Mouse (Mus musculus): ENCODE data around the gene Gm14137. TPM values are rescaled to one million over a fixed set of nuclear protein-coding genes. Genes with fewer than 3 reads are reported as not detected.

Gm14137 gene
- not detected for total RNA-seq (2021)
- long read RNA-seq, experiment 1, partial matches to known transcripts: 0 of 2 reads
- long read RNA-seq, experiment 1, other reads (novel, unspliced or antisense): 0 of 2 reads
- long read RNA-seq, experiment 2, partial matches to known transcripts: 0 of 1 reads
- long read RNA-seq, experiment 2, other reads (novel, unspliced or antisense): 0 of 1 reads

DNA sequence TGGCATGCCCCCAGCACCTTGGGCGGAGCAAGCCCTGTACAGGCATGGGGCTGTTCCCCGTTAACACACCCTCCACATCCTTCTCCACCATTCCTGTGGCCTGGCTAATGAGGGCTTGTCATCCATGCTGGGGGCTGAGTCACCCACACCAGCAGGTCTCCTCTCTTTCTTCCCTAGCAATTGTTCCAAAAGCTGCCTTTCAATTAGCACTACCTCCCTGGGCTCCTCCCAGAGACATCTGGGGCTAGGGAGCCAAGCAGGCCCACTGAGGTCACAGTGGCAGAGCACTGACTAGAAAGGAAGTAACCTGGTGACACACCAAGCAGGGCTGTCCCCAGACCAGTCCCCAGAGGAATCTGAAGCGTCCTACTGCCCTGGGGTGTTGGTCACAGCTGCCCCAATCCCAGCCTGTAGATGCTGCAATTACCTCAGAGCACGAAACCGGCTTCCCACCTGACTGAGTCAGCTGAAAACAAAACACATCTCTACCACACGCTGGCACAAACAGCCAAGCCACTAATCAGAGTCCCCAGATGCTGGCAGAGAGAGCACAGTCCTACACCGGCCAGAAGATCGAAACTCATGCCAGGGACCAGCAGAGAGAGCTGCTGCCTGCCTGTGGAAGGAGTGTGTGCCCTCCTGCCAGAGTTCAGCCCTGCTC is at the start of gene Gm14137:
Gene Gm14137 (plus strand): TSS at position 519 of the 661 bp plus-strand sequence.
- Histone ChIP-seq H3K27ac (peak within 1 kb of the TSS; percentile 14; the same call in 1 of the 2 replicates), H3K4me3 (no peak within 1 kb of the TSS)
- no peak for DNase-seq (ENCODE audit: low spot score in 2 of 2)
- TF ChIP-seq CTCF (conservative IDR thresholded peaks at IDR 0.05): no peak

DNA sequence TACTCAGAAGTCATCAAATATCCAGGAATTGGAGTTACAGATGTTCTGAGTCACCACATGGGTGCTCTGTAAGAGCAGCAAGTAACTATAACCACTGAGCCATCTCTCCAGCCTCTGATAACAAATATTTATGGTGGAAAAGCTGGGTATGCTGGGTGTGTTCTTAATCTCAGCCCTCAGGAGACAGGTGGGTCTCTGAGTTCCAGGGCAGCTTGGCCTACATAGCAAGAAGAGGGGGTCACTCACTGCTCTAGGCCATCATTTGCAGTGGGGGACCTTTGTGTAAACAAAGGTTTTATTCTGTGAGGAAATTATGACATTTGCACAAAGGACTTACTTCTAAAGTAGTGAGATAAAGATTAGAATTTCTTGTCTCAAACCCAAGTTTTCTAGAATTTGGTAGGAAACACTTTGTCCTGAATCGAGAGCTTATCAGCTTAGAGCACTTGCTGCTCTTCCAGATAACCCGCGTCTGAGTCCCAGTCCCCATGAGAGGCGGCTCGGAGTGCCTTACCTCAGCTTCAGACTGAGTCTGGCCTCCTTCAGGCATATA is 37.9 kb upstream of the Gm14137 start:
- TF ChIP-seq CTCF (conservative IDR thresholded peaks at IDR 0.05): no peak
- no peak for DNase-seq (ENCODE audit: low spot score in 2 of 2)
- no peak overlapping the region for H3K27ac ChIP-seq

DNA sequence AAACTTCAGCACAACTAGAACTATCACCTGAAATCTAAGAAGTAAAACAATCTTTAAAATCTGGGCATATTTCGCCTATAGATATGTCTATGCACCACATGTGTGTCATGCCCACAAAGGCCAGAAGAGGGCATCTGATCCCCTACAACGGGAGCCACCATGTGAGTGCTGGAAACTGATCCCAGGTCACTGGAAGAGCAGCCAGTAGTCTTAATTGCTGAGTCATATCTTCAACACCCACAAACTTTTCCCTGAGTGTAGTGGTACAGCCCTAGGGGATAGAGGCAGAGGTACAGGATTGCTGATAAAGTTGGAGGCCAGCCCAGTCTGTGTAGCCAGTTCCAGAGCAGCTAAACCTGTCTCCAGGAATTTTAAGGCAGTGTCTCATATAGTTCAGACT is 29.1 kb upstream of the Gm14137 start:
- TF ChIP-seq CTCF (conservative IDR thresholded peaks at IDR 0.05): peak; percentile 49
- no peak for DNase-seq (ENCODE audit: low spot score in 2 of 2)
- Histone ChIP-seq H3K27ac (no peak overlapping the region), H3K4me3 (no peak overlapping the region)

More for the DNA sequence above, 37.9 kb upstream of the Gm14137 start:
- H3K4me3 ChIP-seq: no peak overlapping the region

DNA sequence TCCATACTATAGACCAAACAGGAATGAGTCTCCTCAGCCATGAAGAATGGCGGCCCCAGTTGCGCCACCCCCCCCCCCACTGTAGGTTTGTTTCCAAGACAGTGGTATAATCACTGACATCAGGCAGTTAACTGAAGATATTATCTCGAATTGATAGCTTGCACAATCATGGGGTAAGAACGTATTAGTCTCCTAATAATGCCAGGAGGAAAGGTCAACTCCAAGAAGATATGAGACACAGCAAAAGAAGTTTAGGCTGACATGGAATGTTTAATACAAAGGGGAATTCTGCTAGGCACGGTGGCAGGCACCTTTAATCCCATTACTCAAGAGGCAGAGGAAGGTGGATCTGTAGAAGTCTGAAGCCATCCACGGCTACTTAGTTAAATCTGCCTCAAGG is 27.9 kb upstream of the Gm14137 start:
- DNase-seq (ENCODE audit: low spot score in 2 of 2): no peak
- no peak overlapping the region for H3K4me3 ChIP-seq
- no peak for TF ChIP-seq CTCF (conservative IDR thresholded peaks at IDR 0.05)
- H3K27ac ChIP-seq: no peak overlapping the region

DNA sequence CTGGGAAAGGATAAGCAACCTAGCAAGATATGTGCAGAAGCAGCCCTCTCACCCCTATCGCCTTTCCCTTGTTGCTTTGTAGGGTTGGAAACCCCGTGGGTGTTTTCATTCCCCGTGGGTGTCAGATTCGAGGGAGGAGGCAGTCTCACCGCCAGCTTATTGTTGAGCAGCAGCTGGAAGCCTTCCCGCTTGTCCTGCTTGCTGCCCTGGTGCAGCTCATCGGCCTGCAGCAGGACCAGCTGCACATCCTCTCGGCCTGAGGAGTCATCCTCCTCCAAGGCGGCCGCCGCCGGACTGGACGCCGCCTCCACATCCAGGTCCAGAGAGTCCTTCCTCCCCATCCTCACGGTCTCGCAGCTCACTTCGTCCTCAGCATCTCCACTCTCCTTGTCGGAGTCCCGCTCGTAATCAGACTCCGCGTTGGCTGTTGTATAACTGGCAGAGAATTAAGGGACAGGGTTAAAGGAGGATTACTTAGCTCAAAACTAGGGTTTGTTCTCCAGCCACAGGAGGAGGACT is 27.1 kb upstream of the Gm14137 start:
- no peak for DNase-seq (ENCODE audit: low spot score in 2 of 2)
- Histone ChIP-seq H3K27ac (no peak overlapping the region), H3K4me3 (no peak overlapping the region)
- no peak for TF ChIP-seq CTCF (conservative IDR thresholded peaks at IDR 0.05)

DNA sequence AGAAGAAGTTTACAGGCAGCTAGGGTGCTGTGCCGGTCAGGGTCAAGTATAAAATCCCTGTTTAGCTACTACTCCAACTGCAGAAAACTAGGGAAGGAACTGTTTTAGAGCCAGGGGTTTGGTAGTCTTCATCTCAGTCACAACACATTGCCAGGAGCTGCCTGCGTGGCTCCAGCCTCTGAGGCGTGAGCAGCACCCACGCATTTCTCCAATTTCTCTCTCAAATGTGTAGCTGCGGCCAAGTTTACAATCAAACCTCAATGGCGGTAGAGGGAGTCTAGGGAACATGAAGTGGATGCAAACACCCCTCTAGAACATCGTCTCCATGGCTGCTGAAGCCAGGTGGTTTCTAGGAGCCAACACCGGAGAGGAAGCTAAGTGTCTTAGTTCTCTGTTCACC is 26.5 kb upstream of the Gm14137 start:
- no peak overlapping the region for H3K4me3 ChIP-seq
- TF ChIP-seq CTCF (conservative IDR thresholded peaks at IDR 0.05): no peak
- DNase-seq (ENCODE audit: low spot score in 2 of 2): no peak
- H3K27ac ChIP-seq: no peak overlapping the region

DNA sequence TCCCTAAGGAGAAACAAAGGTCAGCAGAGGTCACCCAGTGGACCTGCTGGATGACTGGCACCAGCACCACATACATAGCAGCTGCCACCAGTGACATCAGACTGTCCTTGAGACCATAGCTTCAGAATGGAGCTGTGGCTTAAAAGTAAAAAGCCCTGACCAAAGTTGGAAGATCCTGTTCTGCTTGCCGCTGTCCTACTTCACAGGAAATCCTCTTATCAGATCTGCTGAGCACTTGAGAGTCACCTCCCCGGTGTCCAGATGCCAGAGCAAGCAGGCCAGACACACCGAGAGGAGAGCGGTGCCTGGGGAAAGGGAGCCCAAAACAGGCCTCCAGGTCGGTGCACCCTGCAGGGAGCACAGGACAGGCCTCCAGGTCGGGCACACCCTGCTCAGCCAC is 22.1 kb upstream of the Gm14137 start:
- DNase-seq (ENCODE audit: low spot score in 2 of 2): no peak
- H3K4me3 ChIP-seq: no peak overlapping the region
- no peak overlapping the region for H3K27ac ChIP-seq
- no peak for TF ChIP-seq CTCF (conservative IDR thresholded peaks at IDR 0.05)

DNA sequence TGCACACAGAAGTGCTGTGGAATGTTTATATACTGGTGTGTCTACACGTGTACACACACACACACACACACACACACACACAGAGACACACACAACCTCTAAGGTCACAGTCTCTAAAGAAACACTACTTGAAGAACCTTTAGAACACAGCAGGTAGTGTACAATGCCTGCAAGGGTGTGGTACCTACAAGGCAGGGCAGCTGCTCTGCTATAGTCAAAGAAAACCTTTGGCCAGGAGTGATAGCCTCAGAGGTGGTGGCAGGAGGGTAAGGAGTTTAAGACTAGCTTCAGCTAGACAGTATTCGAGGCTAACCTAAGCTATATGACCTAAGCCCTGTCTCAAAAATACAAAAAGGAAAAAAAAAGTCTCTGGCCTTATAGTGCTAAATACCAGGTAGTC is 19.6 kb upstream of the Gm14137 start:
- Histone ChIP-seq H3K27ac (no peak overlapping the region), H3K4me3 (no peak overlapping the region)
- no peak for DNase-seq (ENCODE audit: low spot score in 2 of 2)
- TF ChIP-seq CTCF (conservative IDR thresholded peaks at IDR 0.05): no peak

DNA sequence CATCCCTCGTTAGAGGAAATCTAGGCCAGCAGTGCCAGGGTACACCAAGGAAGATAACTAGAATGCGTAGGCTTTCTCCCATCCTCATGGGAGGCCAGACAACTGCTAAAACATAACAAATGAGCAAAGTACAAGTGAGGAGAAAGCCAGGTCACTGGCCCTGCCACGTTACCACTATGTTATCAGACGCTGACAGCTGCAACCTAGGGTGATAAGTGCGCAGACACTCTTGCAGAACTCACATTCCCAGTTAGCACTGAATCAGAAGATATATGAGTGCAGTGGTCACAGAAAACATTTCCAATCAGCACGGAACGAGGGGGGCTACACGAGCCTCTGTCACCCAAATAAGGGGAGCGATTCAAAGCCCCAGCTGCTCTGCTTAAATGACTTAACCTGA is 18.9 kb upstream of the Gm14137 start:
- no peak for TF ChIP-seq CTCF (conservative IDR thresholded peaks at IDR 0.05)
- Histone ChIP-seq H3K4me3 (peak overlapping the region; percentile 97; the same call in 1 of the 2 replicates), H3K27ac (no peak overlapping the region)
- no peak for DNase-seq (ENCODE audit: low spot score in 2 of 2)

DNA sequence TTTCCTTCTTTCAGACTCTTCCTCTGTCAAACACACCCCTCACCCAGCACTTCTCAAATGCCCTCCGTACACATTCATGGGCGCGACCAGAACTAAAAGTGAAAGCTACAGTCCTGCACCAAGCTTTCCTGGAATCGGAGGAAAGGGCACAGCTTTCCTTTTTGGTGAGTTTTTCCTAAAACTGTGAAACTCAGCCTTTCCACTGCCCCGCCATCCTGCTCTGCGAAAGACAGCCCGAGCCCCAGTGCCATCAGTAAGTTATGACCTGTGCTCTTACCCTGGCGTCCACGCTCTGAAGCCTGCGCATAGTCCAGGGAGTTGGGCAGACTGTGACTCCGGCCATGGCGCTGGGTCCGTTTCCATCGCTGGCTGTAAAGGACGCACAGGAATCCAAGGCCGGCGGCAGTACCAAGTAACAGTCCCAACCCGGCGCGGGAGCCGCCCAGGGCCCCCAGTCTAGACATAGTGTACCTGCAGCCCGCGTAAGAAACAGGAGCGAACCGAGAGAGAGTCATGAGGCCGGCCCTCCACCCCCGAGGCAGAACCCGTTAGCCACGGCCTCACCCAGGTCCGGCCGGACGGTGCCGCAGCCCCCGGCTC is 18.1 kb upstream of the Gm14137 start:
- Histone ChIP-seq H3K4me3 (peak overlapping the region; percentile 97), H3K27ac (peak overlapping the region; percentile 88)
- no peak for DNase-seq (ENCODE audit: low spot score in 2 of 2)
- no peak for TF ChIP-seq CTCF (conservative IDR thresholded peaks at IDR 0.05)

DNA sequence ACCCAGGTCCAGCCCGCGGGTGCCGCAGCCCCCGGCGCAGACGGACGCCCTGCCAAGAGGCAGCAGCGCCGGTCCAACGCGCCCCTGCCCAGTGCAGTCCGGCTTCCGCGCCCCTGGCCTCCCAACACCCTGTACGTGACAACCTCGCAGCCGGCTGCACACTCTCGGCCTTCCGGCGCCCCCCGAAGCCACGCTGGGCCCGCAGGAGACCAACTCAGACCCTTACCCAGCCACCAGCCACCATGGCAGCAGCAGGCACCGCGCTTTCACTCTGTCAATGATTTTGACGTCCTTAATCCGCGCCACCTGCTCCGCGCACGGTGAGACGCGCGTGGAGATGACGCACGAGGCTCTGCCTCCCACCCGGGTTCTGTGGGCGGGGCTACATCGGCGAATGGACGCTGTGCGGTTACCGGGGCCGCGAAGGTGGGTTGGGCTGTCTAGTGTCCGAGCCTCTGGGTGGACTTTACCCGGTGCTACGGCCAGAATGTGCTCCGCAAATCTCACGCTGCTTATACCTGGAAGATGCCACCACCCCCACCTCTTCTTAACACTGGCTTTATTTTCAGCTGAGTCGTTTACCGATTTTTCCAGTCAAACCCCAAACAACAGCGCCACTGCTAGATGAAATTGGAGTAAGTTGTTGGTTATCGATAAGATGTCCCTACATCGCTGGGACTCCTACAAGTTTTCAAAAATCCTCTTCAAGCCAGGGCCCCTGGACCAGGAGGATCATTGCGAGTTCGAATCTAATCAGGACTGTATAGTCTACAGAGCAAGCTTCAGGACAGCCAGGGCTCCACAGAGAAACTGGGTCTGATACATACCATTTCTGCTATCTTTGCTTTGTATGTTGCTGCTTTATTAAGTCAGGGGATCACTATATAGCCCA is 17.4 kb upstream of the Gm14137 start, which contains the start of gene Rmdn3:
Gene Rmdn3 (minus strand): TSS at position 354 of the 892 bp plus-strand sequence.
- peak; percentile 41 for TF ChIP-seq CTCF (conservative IDR thresholded peaks at IDR 0.05)
- peak; percentile 94 to 98 for DNase-seq (ENCODE audit: low spot score in 2 of 2)
- Histone ChIP-seq H3K4me3 (peak within 1 kb of the TSS; percentile 97), H3K27ac (peak within 1 kb of the TSS; percentile 88)

DNA sequence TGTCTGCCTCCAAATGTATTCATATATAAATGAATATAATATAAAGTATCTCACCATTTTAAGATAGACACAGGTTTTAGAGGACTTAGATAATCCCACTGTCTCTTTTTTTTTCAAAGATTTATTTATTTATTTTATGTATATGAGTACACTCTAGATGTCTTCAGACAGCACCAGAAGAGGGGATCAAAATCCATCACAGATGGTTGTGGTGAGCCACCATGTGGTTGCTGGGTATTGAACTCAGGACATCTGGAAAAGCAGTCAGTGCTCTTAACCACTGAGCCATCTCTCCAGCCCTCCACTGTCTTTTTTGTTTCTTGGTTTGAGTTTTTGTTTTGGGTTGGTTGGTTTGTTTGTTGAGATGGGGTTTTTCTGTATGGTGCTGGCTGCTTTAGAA is 16.5 kb upstream of the Gm14137 start:
- H3K27ac ChIP-seq: no peak overlapping the region
- H3K4me3 ChIP-seq: no peak overlapping the region
- TF ChIP-seq CTCF (conservative IDR thresholded peaks at IDR 0.05): no peak
- no peak for DNase-seq (ENCODE audit: low spot score in 2 of 2)
